Mouse (Mus musculus): ENCODE results near the gene Zbp1. TPM values are rescaled to one million over a fixed set of nuclear protein-coding genes. Genes with fewer than 3 reads are reported as not detected.

The Zbp1 gene
- total and polyA plus RNA-seq, 3 experiments = 0.47 to 1.2 (median 0.91) TPM

GRCm38 (mm10) chr2:173187182-173187855, 31.4 kb downstream of the Zbp1 start:
- H3K27ac ChIP-seq = no peak overlapping the region
- TF ChIP-seq EP300 (IDR thresholded peaks at IDR 0.05; ENCODE audit: insufficient read depth, low read depth, low read length) (no peak), CTCF (IDR thresholded peaks at IDR 0.05) (no peak), POLR2A (IDR thresholded peaks at IDR 0.05; ENCODE audit: insufficient read depth, low read depth, low read length) (no peak)

GRCm38 (mm10) chr2:173186047-173186943, 32.4 kb downstream of the Zbp1 start:
- Histone ChIP-seq H3K9ac (ENCODE audit: low read depth, low read length) (no peak overlapping the region), H3K4me3 (no peak overlapping the region), H3K36me3 (ENCODE audit: control insufficient read depth, insufficient read depth, low read length) (no peaks in the 10 kb centered on the region), H3K4me1 (ENCODE audit: control insufficient read depth, insufficient read depth, low read length) (no peaks in the 10 kb centered on the region), H3K27me3 (ENCODE audit: control insufficient read depth, insufficient read depth, low read length) (no peaks in the 10 kb centered on the region), H3K27ac (no peak overlapping the region), H3K79me2 (replicated peaks; ENCODE audit: control insufficient read depth, insufficient read depth, low read length) (no peaks in the 10 kb centered on the region)
- TF ChIP-seq POLR2A (IDR thresholded peaks at IDR 0.05; ENCODE audit: insufficient read depth, low read depth, low read length) (no peak), EP300 (IDR thresholded peaks at IDR 0.05; ENCODE audit: insufficient read depth, low read depth, low read length) (peak; percentile 59)
- peak; percentile 77 to 88 for DNase-seq
- 21% methylated on average over 26 of the region's 26 CpGs for WGBS
- intact Hi-C loops (cut with DNase I) = loop anchor here (1.0 to 2.0 kb wide), 4 partner anchors 33 to 376 kb away; partner anchors contain the start of gene Zbp1

More at GRCm38 (mm10) chr2:173187182-173187855, 31.4 kb downstream of the Zbp1 start:
- peak in 1 of 2 experiments; percentile 10 for DNase-seq
- 40% methylated on average over 8 of the region's 8 CpGs for WGBS
- H3K27me3 ChIP-seq (ENCODE audit: control insufficient read depth, insufficient read depth, low read length) = no peaks in the 10 kb centered on the region
- no peaks in the 10 kb centered on the region for H3K36me3 ChIP-seq (ENCODE audit: control insufficient read depth, insufficient read depth, low read length)
- no peaks in the 10 kb centered on the region for H3K4me1 ChIP-seq (ENCODE audit: control insufficient read depth, insufficient read depth, low read length)
- no peak overlapping the region for H3K9ac ChIP-seq (ENCODE audit: low read depth, low read length)
- H3K4me3 ChIP-seq = no peak overlapping the region
- no peaks in the 10 kb centered on the region for H3K79me2 ChIP-seq (replicated peaks; ENCODE audit: control insufficient read depth, insufficient read depth, low read length)
- intact Hi-C loops (cut with DNase I) = loop anchor here (2.0 kb wide), 2 partner anchors 31 to 265 kb away; partner anchors contain the start of gene Zbp1

- peak in 1 of 2 experiments; percentile 12 for DNase-seq
- TF ChIP-seq POLR2A (IDR thresholded peaks at IDR 0.05; ENCODE audit: insufficient read depth, low read depth, low read length) = no peak
- TF ChIP-seq CTCF (IDR thresholded peaks at IDR 0.05) = no peak
- no peak for TF ChIP-seq EP300 (IDR thresholded peaks at IDR 0.05; ENCODE audit: insufficient read depth, low read depth, low read length)
- Histone ChIP-seq H3K27ac (no peak overlapping the region), H3K9ac (ENCODE audit: low read depth, low read length) (no peak overlapping the region), H3K4me3 (no peak overlapping the region), H3K27me3 (ENCODE audit: control insufficient read depth, insufficient read depth, low read length) (no peaks in the 10 kb centered on the region), H3K36me3 (ENCODE audit: control insufficient read depth, insufficient read depth, low read length) (no peaks in the 10 kb centered on the region), H3K79me2 (replicated peaks; ENCODE audit: control insufficient read depth, insufficient read depth, low read length) (no peaks in the 10 kb centered on the region), H3K4me1 (ENCODE audit: control insufficient read depth, insufficient read depth, low read length) (no peaks in the 10 kb centered on the region)
- intact Hi-C loops (cut with DNase I) = loop anchor here (2.0 kb wide), 1 partner anchor 20 kb away; no protein-coding TSS in a partner anchor
- 45% methylated on average over 6 of the region's 6 CpGs for WGBS
These were observed 33.4 kb downstream of the Zbp1 start for GRCm38 (mm10) chr2:173185282-173185681.

DNA sequence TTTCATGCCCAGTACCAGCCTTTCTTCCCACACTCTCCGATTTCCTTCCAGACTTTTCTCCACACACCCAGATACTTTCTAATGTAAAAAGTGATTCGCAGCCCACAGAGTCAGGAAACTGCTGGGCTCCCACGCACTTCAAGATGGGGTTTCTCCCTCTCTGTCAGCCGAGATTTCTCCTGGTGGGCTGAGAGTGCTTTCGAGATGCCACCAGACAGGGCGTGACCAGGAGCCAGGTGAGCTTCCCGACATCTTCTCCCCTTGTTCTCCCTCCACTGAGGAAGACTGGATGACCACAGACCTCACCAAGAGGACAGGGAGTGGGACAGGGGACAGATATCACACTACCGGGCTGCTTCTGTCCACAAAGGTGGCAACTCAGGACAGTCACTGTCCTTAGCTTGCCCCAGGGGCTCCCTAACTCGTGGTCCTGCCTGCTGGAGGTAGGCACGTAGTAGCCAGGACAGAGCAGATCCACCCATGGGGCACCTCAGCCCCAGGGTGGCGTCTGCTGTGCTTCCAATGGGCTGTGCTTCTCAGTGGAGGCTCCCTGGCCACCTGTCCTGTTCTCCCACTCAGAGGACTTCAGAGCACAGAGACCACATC, 34.1 kb downstream of the Zbp1 start:
- Histone ChIP-seq H3K79me2 (replicated peaks; ENCODE audit: control insufficient read depth, insufficient read depth, low read length) (no peaks in the 10 kb centered on the region), H3K27me3 (ENCODE audit: control insufficient read depth, insufficient read depth, low read length) (no peaks in the 10 kb centered on the region), H3K9ac (ENCODE audit: low read depth, low read length) (no peak overlapping the region), H3K27ac (no peak overlapping the region), H3K4me1 (ENCODE audit: control insufficient read depth, insufficient read depth, low read length) (no peaks in the 10 kb centered on the region), H3K36me3 (ENCODE audit: control insufficient read depth, insufficient read depth, low read length) (no peaks in the 10 kb centered on the region), H3K4me3 (no peak overlapping the region)
- TF ChIP-seq EP300 (IDR thresholded peaks at IDR 0.05; ENCODE audit: insufficient read depth, low read depth, low read length) = no peak
- TF ChIP-seq CTCF (IDR thresholded peaks at IDR 0.05) = no peak
- TF ChIP-seq POLR2A (IDR thresholded peaks at IDR 0.05; ENCODE audit: insufficient read depth, low read depth, low read length) = no peak
- intact Hi-C loops (cut with DNase I) = loop anchor here (1.0 to 2.0 kb wide), 2 partner anchors 20 to 77 kb away; no protein-coding TSS in a partner anchor
- peak; percentile 2 to 16 for DNase-seq
- WGBS = 57% methylated on average over 11 of the region's 11 CpGs

GRCm38 (mm10) chr2:173183836-173184460, 34.8 kb downstream of the Zbp1 start:
- no peaks in the 10 kb centered on the region for H3K27me3 ChIP-seq (ENCODE audit: control insufficient read depth, insufficient read depth, low read length)
- H3K36me3 ChIP-seq (ENCODE audit: control insufficient read depth, insufficient read depth, low read length) = no peaks in the 10 kb centered on the region
- H3K9ac ChIP-seq (ENCODE audit: low read depth, low read length) = no peak overlapping the region
- WGBS = 5% methylated on average over 8 of the region's 8 CpGs
- DNase-seq = peak; percentile 43 to 74
- no peaks in the 10 kb centered on the region for H3K79me2 ChIP-seq (replicated peaks; ENCODE audit: control insufficient read depth, insufficient read depth, low read length)
- TF ChIP-seq POLR2A (IDR thresholded peaks at IDR 0.05; ENCODE audit: insufficient read depth, low read depth, low read length) (no peak), CTCF (IDR thresholded peaks at IDR 0.05) (peak; percentile 84), EP300 (IDR thresholded peaks at IDR 0.05; ENCODE audit: insufficient read depth, low read depth, low read length) (no peak)
- no peak overlapping the region for H3K27ac ChIP-seq
- H3K4me3 ChIP-seq = no peak overlapping the region
- intact Hi-C loops (cut with DNase I) = loop anchor here (1.0 to 2.0 kb wide), 2 partner anchors 19 to 77 kb away; no protein-coding TSS in a partner anchor
- H3K4me1 ChIP-seq (ENCODE audit: control insufficient read depth, insufficient read depth, low read length) = no peaks in the 10 kb centered on the region
